Mouse (Mus musculus) left cerebral cortex, postnatal 36 days (tissue): ENCODE data around the gene Gfpt2. TPM values are rescaled to one million over a fixed set of nuclear protein-coding genes. Genes with fewer than 3 reads are reported as not detected.

Source experiments
- DNase-seq, 2 experiments: peaks; one replicate each; pipeline ENCODE4 v3.0.0; 2021 to 2022; ENCODE audit warnings: low spot score in 2 of 2, mixed read lengths in 1 of 2
- intact Hi-C: fragments of 180-260 bp; cut with DNase I; formaldehyde crosslinking; loops from one replicate; pipeline ENCODE4 v1.15.1; 2025
- total RNA-seq, 2 experiments: library from RNA; stranded (reverse); gene quantifications; 2 replicates each; pipeline ENCODE4 v1.2.3; 2021

Gfpt2 gene
- total RNA-seq, 2 experiments from 2014 or later, result 7.6 to 8.0 TPM

- intact Hi-C loops, result no loop called here
- DNase-seq, result no peak
Measured at GRCm38 (mm10) chr11:49832962-49833361, 39.0 kb downstream of the Gfpt2 start.

GRCm38 (mm10) chr11:49834248-49834647 is 40.3 kb downstream of the Gfpt2 start:
- no peak for DNase-seq
- intact Hi-C loops, result no loop called here

DNA sequence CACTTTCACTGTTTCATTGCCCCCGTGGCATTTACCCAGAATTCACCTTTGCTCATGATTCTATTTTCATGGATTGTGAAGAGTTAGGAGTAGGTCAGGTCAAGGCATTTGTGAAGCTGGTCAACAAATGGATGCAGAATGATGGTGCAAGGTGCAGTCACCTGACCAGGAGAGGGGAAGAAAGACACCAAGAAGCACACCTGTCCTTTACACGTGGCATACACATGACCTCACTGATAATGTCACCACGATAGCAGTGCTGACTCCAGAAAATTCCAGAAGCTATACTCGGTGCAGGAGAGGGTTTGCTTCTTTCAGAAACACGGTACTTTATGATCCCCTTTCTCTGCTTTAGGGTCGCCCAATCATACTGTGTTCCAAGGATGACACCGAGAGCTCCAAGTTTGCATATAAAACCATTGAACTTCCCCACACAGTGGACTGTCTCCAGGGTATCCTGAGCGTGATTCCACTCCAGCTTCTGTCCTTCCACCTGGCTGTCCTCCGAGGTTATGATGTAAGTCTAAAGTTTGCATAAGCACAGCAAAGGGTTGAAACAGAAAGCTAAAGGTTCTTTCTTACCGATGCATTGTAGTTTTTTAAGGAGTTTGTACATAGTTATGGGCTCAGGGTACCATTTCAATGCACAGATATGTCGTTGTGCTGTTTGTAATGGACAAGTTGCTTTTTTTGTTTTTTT is 41.4 kb downstream of the Gfpt2 start:
- intact Hi-C loops, result no loop called here
- DNase-seq, result no peak

GRCm38 (mm10) chr11:49837717-49838407 is 43.9 kb downstream of the Gfpt2 start:
- intact Hi-C loops, result no loop called here

GRCm38 (mm10) chr11:49840666-49841065 is 46.7 kb downstream of the Gfpt2 start:
- intact Hi-C loops, result no loop called here

More at GRCm38 (mm10) chr11:49837717-49838407, 43.9 kb downstream of the Gfpt2 start:
- no peak for DNase-seq

DNA sequence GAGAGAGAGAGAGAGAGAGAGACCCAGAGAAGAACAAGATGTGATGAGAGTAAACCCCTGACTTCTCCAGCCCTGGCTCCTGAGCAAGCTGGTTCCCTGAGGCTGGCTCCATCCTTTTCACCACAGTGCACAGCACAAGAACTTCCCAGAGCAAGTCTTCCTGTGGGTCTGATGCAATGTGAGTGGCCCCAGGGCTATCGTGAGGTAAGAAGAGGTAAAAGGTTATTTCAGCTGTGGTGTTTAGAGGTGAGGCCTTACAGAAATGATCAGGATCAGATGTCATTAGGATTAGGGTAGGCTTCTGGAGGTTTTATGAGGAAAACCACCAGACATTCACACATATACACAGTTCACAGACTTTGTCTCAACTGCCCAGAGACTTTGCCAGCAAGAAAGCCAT is 47.9 kb downstream of the Gfpt2 start:
- DNase-seq, result no peak
- intact Hi-C loops, result no loop called here

More at GRCm38 (mm10) chr11:49840666-49841065, 46.7 kb downstream of the Gfpt2 start:
- DNase-seq, result no peak

GRCm38 (mm10) chr11:49842718-49843117 is 48.7 kb downstream of the Gfpt2 start:
- intact Hi-C loops, result no loop called here
- DNase-seq, result no peak

GRCm38 (mm10) chr11:49844311-49844710 is 50.3 kb downstream of the Gfpt2 start:
- DNase-seq, result no peak
- intact Hi-C loops, result no loop called here

DNA sequence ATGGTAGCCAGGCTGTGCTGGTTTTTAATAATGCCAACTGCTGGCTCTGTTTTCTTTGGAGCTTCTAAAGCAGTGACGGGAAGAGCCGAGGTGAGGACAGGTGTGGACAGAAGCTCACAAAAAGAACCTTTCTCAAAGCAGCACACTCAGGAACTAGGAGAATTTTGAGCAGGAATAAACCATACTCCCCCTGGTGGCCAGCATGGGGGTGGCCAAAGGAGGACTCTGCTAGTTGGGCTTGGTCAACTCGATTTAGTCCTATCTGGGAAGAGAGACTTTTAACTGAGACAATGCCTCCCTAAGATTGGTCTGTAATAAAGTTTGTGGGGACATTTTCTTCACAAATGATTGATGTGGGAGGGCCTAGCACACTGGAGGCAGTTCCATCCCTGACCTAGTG is 51.0 kb downstream of the Gfpt2 start:
- DNase-seq, result peak; percentile 43 to 50
- intact Hi-C loops, result loop anchor here (5.0 kb wide), 3 partner anchors 118 to 193 kb away; partner anchors contain the start of gene Cnot6

DNA sequence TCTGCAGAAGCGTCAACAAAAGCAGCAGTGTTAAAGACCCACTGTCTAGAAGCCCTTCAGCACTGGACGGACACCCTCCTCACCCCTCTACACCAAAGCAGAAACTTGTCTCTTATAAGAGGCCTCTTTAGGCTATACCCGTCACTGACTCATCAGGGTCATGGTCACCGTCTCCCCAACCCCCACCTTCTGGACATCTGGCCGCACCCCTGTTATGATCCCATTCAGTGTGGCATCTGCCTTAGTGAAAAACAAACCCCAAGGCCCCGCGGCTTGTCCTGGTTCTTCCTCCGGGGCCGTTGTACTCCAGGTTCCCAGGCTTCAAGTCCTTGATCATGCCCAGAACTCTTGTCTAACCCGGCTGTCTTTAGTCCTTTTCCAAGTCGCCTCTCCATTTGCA is 52.0 kb downstream of the Gfpt2 start:
- intact Hi-C loops, result loop anchor here (5.0 kb wide), 3 partner anchors 119 to 194 kb away; partner anchors contain the start of gene Cnot6
- no peak for DNase-seq

GRCm38 (mm10) chr11:49846401-49847070 is 52.6 kb downstream of the Gfpt2 start, which contains the start of gene Mapk9:
Gene Mapk9 (plus strand): TSS chr11:49846751.
- intact Hi-C loops, result loop anchor here (5.0 kb wide), 3 partner anchors 119 to 194 kb away; partner anchors contain the start of gene Cnot6
- DNase-seq, result peak; percentile 97 to 98

DNA sequence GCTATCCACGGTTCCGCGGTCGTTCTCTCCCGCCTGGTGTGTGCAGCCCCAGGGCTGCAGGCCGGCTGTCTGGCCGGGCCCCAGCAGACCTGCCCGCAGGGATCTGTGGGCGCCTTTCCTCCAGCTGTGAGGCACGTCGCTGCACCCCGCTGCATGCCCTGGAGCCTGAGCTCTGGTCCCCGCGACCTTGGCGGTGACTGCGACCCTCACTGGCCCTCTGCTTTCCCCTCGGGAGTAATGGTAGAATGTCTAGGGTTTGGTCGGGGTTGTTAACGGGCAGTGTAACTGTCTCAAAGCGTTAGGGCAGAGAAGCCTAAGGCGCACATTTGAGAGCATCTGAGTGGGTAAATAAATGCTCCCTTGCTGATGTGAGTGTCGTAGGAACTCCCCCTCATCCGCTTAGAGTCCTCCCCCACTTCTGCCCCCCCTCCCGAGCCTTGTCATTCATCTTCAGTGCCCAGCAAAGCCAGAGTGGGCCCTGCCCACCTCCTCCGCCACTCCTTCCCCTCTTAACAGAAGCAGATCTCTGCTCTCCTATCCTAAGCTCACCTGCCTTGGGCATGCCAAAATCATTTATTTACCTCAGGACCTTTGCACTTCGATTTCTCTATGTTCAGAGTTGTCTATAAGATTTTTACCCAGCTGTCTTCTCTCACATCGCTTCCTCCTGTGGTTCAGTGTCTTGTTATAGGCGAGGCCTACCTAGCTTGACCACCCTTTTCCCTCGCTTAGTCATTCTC is 53.3 kb downstream of the Gfpt2 start:
- intact Hi-C loops, result loop anchor here (5.0 kb wide), 3 partner anchors 120 to 195 kb away; partner anchors contain the start of gene Cnot6
- peak in 1 of 2 experiments; percentile 30 for DNase-seq

- DNase-seq, result no peak
- intact Hi-C loops, result loop anchor here (5.0 kb wide), 3 partner anchors 120 to 195 kb away; partner anchors contain the start of gene Cnot6
Measured at GRCm38 (mm10) chr11:49847811-49848078, 53.8 kb downstream of the Gfpt2 start.

GRCm38 (mm10) chr11:49848080-49848815 is 54.3 kb downstream of the Gfpt2 start:
- no peak for DNase-seq
- intact Hi-C loops, result loop anchor here (5.0 kb wide), 3 partner anchors 121 to 196 kb away; partner anchors contain the start of gene Cnot6

DNA sequence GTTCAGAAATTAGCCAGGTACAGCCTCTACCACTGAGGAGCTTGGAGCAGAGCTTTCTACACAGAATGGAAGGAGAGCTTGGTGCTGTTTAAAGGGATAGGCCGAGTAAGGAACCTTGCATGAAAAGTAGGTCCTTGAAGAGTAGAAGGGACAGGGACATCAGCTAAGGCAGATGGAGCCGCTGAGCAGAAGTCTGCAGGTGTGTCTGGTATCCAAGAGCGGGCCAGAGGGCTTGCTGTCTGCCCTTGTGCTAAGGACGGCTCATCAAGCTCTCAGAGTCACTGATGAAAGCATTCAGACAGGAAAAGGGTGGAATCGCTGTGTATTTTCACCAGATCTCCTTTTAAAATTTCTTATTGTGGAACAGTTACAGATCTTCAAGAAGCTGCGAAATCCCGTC is 56.4 kb downstream of the Gfpt2 start:
- intact Hi-C loops, result no loop called here
- DNase-seq, result no peak

DNA sequence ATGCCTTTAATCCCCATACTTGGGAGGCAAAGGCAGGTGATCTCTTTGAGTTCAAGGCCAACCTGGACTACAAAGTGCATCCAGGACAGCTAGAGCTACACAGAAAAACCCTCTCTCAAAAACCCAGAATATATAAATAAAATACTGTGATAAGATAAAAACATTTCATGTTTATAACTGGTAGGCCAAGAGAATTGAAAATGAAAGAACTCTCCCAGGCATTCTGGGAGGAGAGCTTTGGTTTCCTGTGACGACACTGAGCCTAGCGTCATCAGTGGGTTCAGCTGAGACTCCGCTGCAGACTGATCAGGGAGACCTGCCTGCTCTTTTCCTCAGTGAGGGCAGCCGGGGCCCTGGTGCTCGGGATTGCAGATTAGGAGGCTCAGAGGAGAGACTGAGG is 61.2 kb downstream of the Gfpt2 start:
- no peak for DNase-seq
- intact Hi-C loops, result no loop called here

DNA sequence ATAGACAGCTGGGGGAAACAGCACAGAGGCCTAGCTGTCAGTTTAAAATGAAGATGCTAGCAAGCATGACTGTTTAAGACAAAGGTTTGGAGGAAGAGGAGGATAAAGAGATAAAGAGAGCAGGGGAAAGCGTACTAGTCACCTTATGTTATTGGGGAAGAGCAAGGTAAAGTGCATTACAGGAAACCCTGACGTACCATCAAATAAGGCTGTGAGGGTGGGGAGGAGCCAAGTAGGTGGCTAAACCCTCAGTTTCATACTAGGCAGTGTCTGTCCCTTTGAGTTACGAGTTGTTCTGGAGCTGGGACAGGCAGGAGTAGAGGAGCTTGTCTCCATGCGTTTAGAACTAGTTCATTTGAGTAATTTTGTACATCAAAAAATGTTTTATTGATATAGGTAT is 67.2 kb downstream of the Gfpt2 start:
- intact Hi-C loops, result no loop called here
- no peak for DNase-seq

DNA sequence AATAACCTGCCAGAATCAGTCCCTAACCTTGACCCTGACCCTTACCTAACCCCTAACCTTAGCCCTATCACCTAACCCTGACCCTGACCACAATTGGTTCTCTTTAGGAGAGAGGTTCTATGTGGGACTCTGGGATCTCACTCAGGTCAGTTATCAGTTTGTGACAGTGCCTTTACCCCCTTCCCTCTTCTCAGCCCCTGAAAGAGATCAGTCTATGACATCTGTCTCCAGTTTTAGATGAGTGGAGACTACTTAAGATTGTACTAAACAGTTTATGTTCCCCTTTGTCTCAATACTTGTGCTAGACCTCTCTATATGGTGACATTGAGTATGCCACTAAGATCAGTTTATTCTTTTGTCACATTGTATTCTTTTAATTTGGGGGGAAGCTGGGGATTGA is 69.9 kb downstream of the Gfpt2 start:
- intact Hi-C loops, result no loop called here
- DNase-seq, result no peak

DNA sequence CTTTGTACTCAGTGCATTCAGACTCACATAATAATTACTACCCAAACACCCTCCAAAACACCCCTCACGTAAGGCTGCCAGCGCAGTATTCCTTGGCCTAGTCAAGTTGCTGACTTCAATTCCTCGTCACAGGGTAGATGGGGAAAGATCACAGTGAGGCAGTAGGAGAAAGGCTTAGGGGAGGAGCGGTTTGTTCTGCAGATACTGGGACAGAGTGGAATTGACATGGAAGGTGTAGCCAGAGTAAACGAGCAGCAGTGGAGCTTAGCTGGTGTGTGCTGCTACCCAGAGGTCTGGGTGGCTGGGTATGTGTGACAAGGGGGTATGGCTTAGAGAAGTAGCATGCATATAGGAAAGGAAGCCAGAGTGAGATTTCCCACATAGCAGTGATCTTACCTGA is 73.3 kb downstream of the Gfpt2 start:
- intact Hi-C loops, result loop anchor here (5.0 kb wide), 1 partner anchor 140 kb away; no protein-coding TSS in a partner anchor
- DNase-seq, result no peak
